Mouse (Mus musculus): ENCODE measurements around the gene Dcaf10. TPM values are rescaled to one million over a fixed set of nuclear protein-coding genes. Genes with fewer than 3 reads are reported as not detected.

Gene Dcaf10
- polyA plus RNA-seq, 1 experiment from 2014 or later, result 11.3 TPM

DNA sequence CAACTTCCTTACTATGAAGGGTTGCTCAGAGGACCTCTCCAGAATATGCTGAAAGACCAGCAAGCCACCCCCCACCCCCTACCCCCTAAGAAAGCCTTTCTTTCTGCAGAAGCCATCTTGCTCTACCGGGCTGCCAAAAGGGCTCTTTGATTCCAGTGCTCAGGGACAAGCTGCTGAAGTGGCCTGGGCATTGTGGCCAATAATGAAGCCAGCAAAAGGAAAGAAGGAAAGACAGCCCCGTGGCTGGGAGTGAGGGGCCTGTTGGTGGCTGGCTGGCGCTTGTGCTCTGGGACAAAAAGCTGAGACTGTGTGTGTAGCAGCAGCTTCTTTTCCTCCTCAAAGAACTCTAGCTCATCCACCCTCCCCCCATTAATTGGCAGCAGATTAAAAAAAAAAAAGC lies 78.8 kb downstream of the Dcaf10 start:
- Histone ChIP-seq H3K9ac (ENCODE audit: low read depth, low read length) (no peak overlapping the region), H3K4me2 (no peak overlapping the region), H3K4me3 (ENCODE audit: low read depth, low read length) (no peak overlapping the region), H3K27ac (ENCODE audit: low read depth, low read length) (no peak overlapping the region), H3K27me3 (replicated peaks; ENCODE audit: control insufficient read depth, insufficient read depth, low read length) (peaks cover 5% of the 10 kb centered on the region), H3K4me1 (replicated peaks; ENCODE audit: control insufficient read depth, insufficient read depth, low read length) (peaks cover 5% of the 10 kb centered on the region), H3K36me3 (ENCODE audit: control insufficient read depth, insufficient read depth, low read length) (no peaks in the 10 kb centered on the region; the same call in 1 of the 2 replicates), H3K9me3 (ENCODE audit: control insufficient read depth, low read length) (no peaks in the 10 kb centered on the region)
- DNase-seq (ENCODE audit: low spot score) (no peak), ATAC-seq (replicated peaks; ENCODE audit: low FRiP score) (no peak)
- WGBS, result 75% methylated on average over 3 of the region's 3 CpGs

DNA sequence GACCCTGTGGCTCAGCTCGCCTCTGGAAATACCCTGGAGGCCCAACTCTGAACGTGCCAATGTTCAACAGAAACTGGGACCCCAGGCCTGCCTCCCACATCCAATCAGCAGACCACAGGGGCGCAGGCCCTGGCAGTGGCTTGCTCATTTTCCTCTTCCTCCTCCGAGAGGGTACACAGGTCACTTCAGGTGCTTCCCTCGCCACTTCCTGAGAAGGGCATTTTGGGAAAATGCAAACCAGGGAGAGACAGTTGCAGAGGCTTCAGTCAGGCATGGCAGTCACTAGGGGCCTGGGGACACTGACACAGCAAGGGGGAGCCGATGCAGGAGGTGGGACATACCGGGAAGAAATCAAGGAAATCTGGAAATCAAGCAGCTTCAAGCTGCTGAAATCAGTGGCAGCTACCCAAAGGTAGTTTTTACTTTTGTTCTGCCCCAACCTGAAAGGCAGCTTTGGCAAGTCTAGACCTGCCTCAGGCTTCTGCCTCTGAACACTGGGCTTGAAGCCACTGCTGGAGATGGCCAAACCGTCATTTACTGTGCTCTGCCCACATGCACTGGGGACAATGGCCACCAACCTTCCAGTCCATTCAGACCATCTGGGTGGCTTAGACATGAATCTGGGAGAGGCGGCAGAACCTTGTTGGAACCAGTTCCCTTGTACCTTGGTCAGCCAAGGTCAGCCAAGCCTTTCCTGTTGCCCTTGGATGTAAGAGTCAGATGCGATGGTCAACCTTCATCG lies 79.8 kb downstream of the Dcaf10 start:
- Histone ChIP-seq H3K4me2 (no peak overlapping the region), H3K4me3 (ENCODE audit: low read depth, low read length) (no peak overlapping the region), H3K27me3 (replicated peaks; ENCODE audit: control insufficient read depth, insufficient read depth, low read length) (no peaks in the 10 kb centered on the region), H3K9ac (ENCODE audit: low read depth, low read length) (0 out of 2 replicates have a peak overlapping the region, but pooled peaks have one; percentile 12), H3K4me1 (replicated peaks; ENCODE audit: control insufficient read depth, insufficient read depth, low read length) (peaks cover 5% of the 10 kb centered on the region), H3K9me3 (ENCODE audit: control insufficient read depth, low read length) (no peaks in the 10 kb centered on the region), H3K36me3 (ENCODE audit: control insufficient read depth, insufficient read depth, low read length) (no peaks in the 10 kb centered on the region; the same call in 1 of the 2 replicates), H3K27ac (ENCODE audit: low read depth, low read length) (no peak overlapping the region)
- no peak for ATAC-seq (replicated peaks; ENCODE audit: low FRiP score)
- no peak for DNase-seq (ENCODE audit: low spot score)
- WGBS, result 81% methylated on average over 11 of the region's 11 CpGs

DNA sequence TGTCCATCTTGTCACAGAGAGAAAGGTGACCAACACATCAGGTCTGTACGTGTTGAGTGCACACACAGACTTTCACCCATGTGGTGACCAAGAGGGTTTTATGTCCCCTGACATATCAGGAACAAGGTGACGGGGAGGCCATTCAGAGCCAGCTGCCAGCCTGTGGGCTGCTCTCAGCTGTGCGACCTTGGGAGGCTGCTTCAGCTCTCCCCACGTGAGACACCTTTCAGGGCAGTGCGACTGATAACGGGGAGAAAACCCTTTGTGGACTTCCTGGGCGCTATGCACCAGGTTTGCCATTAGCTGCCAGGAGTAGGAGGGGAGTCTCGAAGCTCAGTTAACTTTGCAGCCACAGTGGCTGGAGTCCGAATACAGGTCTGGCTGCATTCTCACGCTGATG lies 80.7 kb downstream of the Dcaf10 start:
- no peak overlapping the region for H3K4me3 ChIP-seq (ENCODE audit: low read depth, low read length)
- no peaks in the 10 kb centered on the region; the same call in 1 of the 2 replicates for H3K36me3 ChIP-seq (ENCODE audit: control insufficient read depth, insufficient read depth, low read length)
- peaks cover 5% of the 10 kb centered on the region for H3K4me1 ChIP-seq (replicated peaks; ENCODE audit: control insufficient read depth, insufficient read depth, low read length)
- no peak overlapping the region for H3K27ac ChIP-seq (ENCODE audit: low read depth, low read length)
- WGBS, result 88% methylated on average over 10 of the region's 10 CpGs
- DNase-seq (ENCODE audit: low spot score) (no peak), ATAC-seq (replicated peaks; ENCODE audit: low FRiP score) (no peak)
- no peaks in the 10 kb centered on the region for H3K27me3 ChIP-seq (replicated peaks; ENCODE audit: control insufficient read depth, insufficient read depth, low read length)
- no peaks in the 10 kb centered on the region for H3K9me3 ChIP-seq (ENCODE audit: control insufficient read depth, low read length)
- no peak overlapping the region for H3K9ac ChIP-seq (ENCODE audit: low read depth, low read length)
- no peak overlapping the region for H3K4me2 ChIP-seq

DNA sequence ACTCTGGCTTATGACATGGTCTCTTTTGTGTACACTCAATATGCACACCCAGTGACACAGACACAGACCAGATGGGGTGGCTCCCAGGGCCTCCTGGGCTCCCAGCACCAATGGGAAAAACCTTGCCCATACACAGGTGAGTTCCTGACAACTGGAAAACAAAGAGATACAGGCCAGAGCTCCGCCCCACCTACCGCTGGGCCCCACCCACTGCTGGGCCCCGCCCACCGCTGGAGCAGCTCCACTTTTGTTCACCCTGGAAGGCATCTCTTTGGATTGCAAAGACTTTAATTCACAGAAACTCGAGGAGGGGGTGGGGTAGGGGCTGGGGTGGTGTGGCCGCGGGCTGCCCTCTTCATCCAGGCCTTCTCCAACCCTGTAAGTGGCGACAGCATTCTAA lies 81.5 kb downstream of the Dcaf10 start:
- no peak for DNase-seq (ENCODE audit: low spot score)
- WGBS, result 42% methylated on average over 8 of the region's 8 CpGs
- H3K4me2 ChIP-seq, result no peak overlapping the region
- no peak overlapping the region for H3K27ac ChIP-seq (ENCODE audit: low read depth, low read length)
- no peaks in the 10 kb centered on the region; the same call in 1 of the 2 replicates for H3K36me3 ChIP-seq (ENCODE audit: control insufficient read depth, insufficient read depth, low read length)
- H3K9ac ChIP-seq (ENCODE audit: low read depth, low read length), result no peak overlapping the region
- peaks cover 5% of the 10 kb centered on the region for H3K4me1 ChIP-seq (replicated peaks; ENCODE audit: control insufficient read depth, insufficient read depth, low read length)
- no peaks in the 10 kb centered on the region for H3K9me3 ChIP-seq (ENCODE audit: control insufficient read depth, low read length)
- H3K4me3 ChIP-seq (ENCODE audit: low read depth, low read length), result no peak overlapping the region
- ATAC-seq (replicated peaks; ENCODE audit: low FRiP score), result no peak
- H3K27me3 ChIP-seq (replicated peaks; ENCODE audit: control insufficient read depth, insufficient read depth, low read length), result no peaks in the 10 kb centered on the region

DNA sequence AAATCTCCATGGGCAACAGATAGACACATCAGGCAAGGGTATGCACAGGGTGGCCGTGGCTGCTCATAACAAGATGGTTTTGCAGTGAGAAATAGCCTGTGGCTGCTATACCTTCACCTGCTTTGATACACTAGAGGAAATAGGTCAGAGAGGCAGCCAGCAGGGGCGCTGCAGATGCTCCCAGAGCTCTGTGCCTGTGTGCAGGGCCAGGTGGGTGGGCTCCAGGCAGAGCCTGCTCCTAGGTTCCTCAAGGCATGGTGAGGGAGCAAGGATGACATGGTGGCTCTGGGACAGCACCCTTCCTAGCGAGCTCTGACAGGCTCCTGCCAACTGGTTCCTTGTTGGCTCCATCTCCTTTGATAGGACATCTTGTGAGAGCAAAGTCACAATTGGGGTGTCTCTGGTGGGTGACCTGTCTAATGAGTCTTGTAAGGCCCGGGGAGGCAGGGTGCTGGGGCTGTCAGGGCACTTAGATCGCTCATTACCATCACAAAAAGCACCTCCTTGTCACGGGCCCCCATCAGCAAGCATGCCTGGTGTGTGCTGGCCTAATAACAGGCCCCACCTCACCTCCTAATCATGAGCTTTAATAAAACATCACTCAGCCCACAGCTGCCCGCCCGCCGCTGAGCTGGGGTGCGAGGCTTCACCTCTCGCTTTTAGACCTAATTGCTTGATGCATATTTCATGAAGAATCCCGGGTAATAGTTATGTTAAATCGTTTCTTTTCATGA lies 85.0 kb downstream of the Dcaf10 start:
- no peaks in the 10 kb centered on the region for H3K9me3 ChIP-seq (ENCODE audit: control insufficient read depth, low read length)
- no peaks in the 10 kb centered on the region for H3K27me3 ChIP-seq (replicated peaks; ENCODE audit: control insufficient read depth, insufficient read depth, low read length)
- no peak overlapping the region for H3K4me2 ChIP-seq
- no peak overlapping the region for H3K27ac ChIP-seq (ENCODE audit: low read depth, low read length)
- no peak overlapping the region for H3K4me3 ChIP-seq (ENCODE audit: low read depth, low read length)
- DNase-seq (ENCODE audit: low spot score), result no peak
- no peak overlapping the region for H3K9ac ChIP-seq (ENCODE audit: low read depth, low read length)
- no peaks in the 10 kb centered on the region; the same call in 1 of the 2 replicates for H3K4me1 ChIP-seq (replicated peaks; ENCODE audit: control insufficient read depth, insufficient read depth, low read length)
- no peaks in the 10 kb centered on the region for H3K36me3 ChIP-seq (ENCODE audit: control insufficient read depth, insufficient read depth, low read length)
- no peak for ATAC-seq (replicated peaks; ENCODE audit: low FRiP score)
- 65% methylated on average over 13 of the region's 13 CpGs for WGBS

Small RNA genes lying within 50 kb of the gene (microRNA-seq; reads per million reads assigned to microRNA genes)
- gene Gm25692 (ENCODE audit: borderline number of aligned reads), result not detected

Other genes with a start within 250 kb of the Dcaf10 start
- 445 and 480 TPM in 2 replicates for gene Tomm5, start 234.0 kb upstream of the Dcaf10 start, polyA plus RNA-seq (2014; fragmentation: Nextera tagmentation; extraction: Ambion mirVana)
- gene Frmpd1, start 157.2 kb upstream of the Dcaf10 start, polyA plus RNA-seq (2014; fragmentation: Nextera tagmentation; extraction: Ambion mirVana), result 0.77 and 1.3 TPM in 2 replicates
- 16.5 and 17.8 TPM in 2 replicates for gene Trmt10b, start 45.0 kb upstream of the Dcaf10 start, polyA plus RNA-seq (2014; fragmentation: Nextera tagmentation; extraction: Ambion mirVana)
- gene Exosc3, start 631 bp downstream of the Dcaf10 start, polyA plus RNA-seq (2014; fragmentation: Nextera tagmentation; extraction: Ambion mirVana), result 142 and 143 TPM in 2 replicates
- 81.6 and 83.1 TPM in 2 replicates for gene Slc25a51, start 66.7 kb downstream of the Dcaf10 start, polyA plus RNA-seq (2014; fragmentation: Nextera tagmentation; extraction: Ambion mirVana)
- gene Shb, start 190.4 kb downstream of the Dcaf10 start, polyA plus RNA-seq (2014; fragmentation: Nextera tagmentation; extraction: Ambion mirVana), result 6.1 and 6.2 TPM in 2 replicates